ENCODE assay signal across 9 mouse cellular contexts in genomic region chr2:72499782-72500411, GRCm38 (mm10). TPM values are rescaled to one million over a fixed set of nuclear protein-coding genes. Genes with fewer than 3 reads are reported as not detected.
DNase-seq lines count a peak whose midpoint lies in the region; ATAC-seq and TF ChIP-seq lines count a peak whose summit lies in the region.
"Had no signal": no experiment of that assay in that cellular context is flagged by ENCODE, and none has a peak within 500 bp of the region (broad histone marks: within the 10 kb centered on the region; RNA-seq: fewer than 3 reads in every experiment).

No protein-coding gene starts in this region.

- H3K4me2 ChIP-seq in stomach, embryonic 16.5 days (ENCODE audit: low read depth, low read length), result 0 out of 2 replicates have a peak overlapping the region, but pooled peaks have one; percentile 37
- no peak overlapping the region for H3K4me2 ChIP-seq in stomach, postnatal 0 days (replicated peaks; ENCODE audit: low read depth)
- H3K4me2 ChIP-seq in forebrain, embryonic 16.5 days (ENCODE audit: low read length), result no peak overlapping the region; the same call in 1 of the 2 replicates

- ATAC-seq in stomach, embryonic 16.5 days (ENCODE audit: insufficient read depth, low FRiP score), result no peak
- no peak for ATAC-seq in stomach, postnatal 0 days (ENCODE audit: low FRiP score, low TSS enrichment)
- ATAC-seq in forebrain, embryonic 16.5 days, result peak; percentile 59

- H3K4me3 ChIP-seq in stomach, embryonic 16.5 days (replicated peaks; ENCODE audit: low read length), result no peak overlapping the region
- no peak overlapping the region for H3K4me3 ChIP-seq in stomach, postnatal 0 days (ENCODE audit: low read depth, low read length)
- H3K4me3 ChIP-seq in forebrain, embryonic 16.5 days (replicated peaks; ENCODE audit: low read length), result no peak overlapping the region
- H3K4me3 ChIP-seq in midbrain, embryonic 10.5 days, result peak overlapping the region; percentile 45

- no peaks in the 10 kb centered on the region for H3K27me3 ChIP-seq in stomach, embryonic 16.5 days (ENCODE audit: control insufficient read depth, insufficient read depth, low read length)
- H3K27me3 ChIP-seq in stomach, postnatal 0 days (ENCODE audit: control insufficient read depth, insufficient read depth, low read length), result no peaks in the 10 kb centered on the region
- peaks cover 3% of the 10 kb centered on the region; the same call in 1 of the 2 replicates for H3K27me3 ChIP-seq in forebrain, embryonic 16.5 days (replicated peaks; ENCODE audit: control insufficient read depth, insufficient read depth, low read length)
- H3K27me3 ChIP-seq in midbrain, embryonic 10.5 days (ENCODE audit: low read depth, poor library complexity, severe bottlenecking), result peaks cover 85% of the 10 kb centered on the region

- TF ChIP-seq CTCF in stomach, postnatal 0 days (IDR thresholded peaks at IDR 0.05; ENCODE audit: low read depth), result no peak

- H3K4me1 ChIP-seq in stomach, embryonic 16.5 days (ENCODE audit: control insufficient read depth, insufficient read depth, low read length), result peaks cover 12% of the 10 kb centered on the region; the same call in 1 of the 2 replicates
- H3K4me1 ChIP-seq in stomach, postnatal 0 days (replicated peaks; ENCODE audit: control insufficient read depth, insufficient read depth), result no peaks in the 10 kb centered on the region
- peaks cover 13% of the 10 kb centered on the region for H3K4me1 ChIP-seq in forebrain, embryonic 16.5 days (replicated peaks; ENCODE audit: control insufficient read depth, insufficient read depth, low read length)
- peaks cover 26% of the 10 kb centered on the region for H3K4me1 ChIP-seq in midbrain, embryonic 10.5 days

- no peak for TF ChIP-seq EP300 in stomach, postnatal 0 days (optimal IDR thresholded peaks at IDR 0.05)

- no peaks in the 10 kb centered on the region for H3K36me3 ChIP-seq in stomach, embryonic 16.5 days (ENCODE audit: control insufficient read depth, insufficient read depth, low read length)
- H3K36me3 ChIP-seq in stomach, postnatal 0 days (ENCODE audit: control insufficient read depth, insufficient read depth, low read length), result no peaks in the 10 kb centered on the region
- H3K36me3 ChIP-seq in forebrain, embryonic 16.5 days (ENCODE audit: control insufficient read depth, insufficient read depth), result no peaks in the 10 kb centered on the region
- no peaks in the 10 kb centered on the region for H3K36me3 ChIP-seq in midbrain, embryonic 10.5 days

- no peak overlapping the region for H3K9ac ChIP-seq in stomach, embryonic 16.5 days (ENCODE audit: low read length)
- H3K9ac ChIP-seq in stomach, postnatal 0 days (ENCODE audit: low read length), result no peak overlapping the region
- H3K9ac ChIP-seq in forebrain, embryonic 16.5 days (replicated peaks; ENCODE audit: low read depth, low read length), result no peak overlapping the region

- 41% methylated on average over 8 of the region's 8 CpGs for WGBS in stomach, embryonic 16.5 days
- 47% methylated on average over 8 of the region's 8 CpGs for WGBS in stomach, postnatal 0 days
- 14% methylated on average over 8 of the region's 8 CpGs for WGBS in forebrain, embryonic 16.5 days
- 10% methylated on average over 8 of the region's 8 CpGs for WGBS in midbrain, embryonic 10.5 days

- no peaks in the 10 kb centered on the region for H3K9me3 ChIP-seq in stomach, embryonic 16.5 days (replicated peaks; ENCODE audit: control insufficient read depth, low read length)
- H3K9me3 ChIP-seq in stomach, postnatal 0 days (ENCODE audit: control insufficient read depth, low read length), result no peaks in the 10 kb centered on the region
- no peaks in the 10 kb centered on the region for H3K9me3 ChIP-seq in forebrain, embryonic 16.5 days (ENCODE audit: control insufficient read depth, low read length)
- H3K9me3 ChIP-seq in midbrain, embryonic 10.5 days (replicated peaks), result no peaks in the 10 kb centered on the region

- no peak overlapping the region for H3K27ac ChIP-seq in stomach, embryonic 16.5 days (ENCODE audit: low read length)
- H3K27ac ChIP-seq in stomach, postnatal 0 days (replicated peaks), result no peak overlapping the region
- H3K27ac ChIP-seq in forebrain, embryonic 16.5 days (ENCODE audit: low read length), result no peak overlapping the region
- no peak overlapping the region for H3K27ac ChIP-seq in midbrain, embryonic 10.5 days (replicated peaks)

- no peak for DNase-seq in stomach, postnatal 0 days (ENCODE audit: low spot score)
- DNase-seq in midbrain, embryonic 10.5 days (ENCODE audit: low spot score), result peak; percentile 28
- no peak for DNase-seq in spleen, postnatal 36 days (ENCODE audit: low spot score in 2 of 2)
- no peak for DNase-seq in spleen, postnatal 14 days (ENCODE audit: low spot score in 2 of 2)
- no peak for DNase-seq in spleen, adult 12 weeks (ENCODE audit: low spot score)
- DNase-seq: adrenal gland, postnatal 10 days; cerebellum, postnatal 25 days had no signal

RNA-seq across cellular contexts. Expression of gene Cdca7, which starts 23.9 kb away (rescaled TPM):
- 112 and 114 TPM in 2 replicates for polyA plus RNA-seq in stomach, embryonic 16.5 days (2015; fragmentation: Nextera tagmentation; extraction: Ambion mirVana)
- 40.3 and 42.7 TPM in 2 replicates for polyA plus RNA-seq in stomach, postnatal 0 days (2015; fragmentation: Nextera tagmentation; extraction: Ambion mirVana)
- polyA plus RNA-seq in forebrain, embryonic 16.5 days (2015; fragmentation: Nextera tagmentation; extraction: Ambion mirVana), result 98.8 and 109 TPM in 2 replicates
- 207 and 237 TPM in 2 replicates for polyA plus RNA-seq in midbrain, embryonic 10.5 days (2016; fragmentation: Nextera tagmentation; extraction: Ambion mirVana)
